ENCODE assay signal across 11 mouse cellular contexts in the genomic region with DNA sequence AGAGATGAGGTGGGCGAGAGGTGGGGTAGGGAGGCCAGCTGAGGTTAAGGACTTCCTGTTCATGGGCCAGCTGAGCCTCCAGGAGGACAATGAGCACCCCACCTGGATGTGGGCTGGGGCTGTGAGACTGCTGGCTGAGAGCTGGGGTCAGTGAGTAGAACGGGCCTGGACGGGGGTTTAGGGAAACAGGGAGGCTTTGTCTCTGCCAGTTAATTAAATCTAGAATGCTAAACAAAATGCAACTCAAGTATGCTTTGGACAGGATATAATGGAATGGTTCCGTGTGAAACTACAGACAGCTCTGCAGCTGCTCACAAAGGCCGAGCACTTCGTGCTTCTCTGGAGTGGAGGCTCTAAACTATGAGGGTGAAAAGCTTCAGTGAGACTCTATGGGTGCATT. TPM values are rescaled to one million over a fixed set of nuclear protein-coding genes. Genes with fewer than 3 reads are reported as not detected.
"Had no signal": no experiment of that assay in that cellular context is flagged by ENCODE, and none has a peak within 500 bp of the region (broad histone marks: within the 10 kb centered on the region; RNA-seq: fewer than 3 reads in every experiment).

No protein-coding gene starts in this region.

- H3K27ac ChIP-seq: kidney, embryonic 15.5 days; limb, embryonic 15.5 days; liver, embryonic 12.5 days; midbrain, embryonic 13.5 days had no signal

- H3K9ac ChIP-seq: kidney, embryonic 15.5 days; limb, embryonic 15.5 days; liver, embryonic 12.5 days; midbrain, embryonic 13.5 days had no signal

- H3K4me2 ChIP-seq: kidney, embryonic 15.5 days; limb, embryonic 15.5 days; liver, embryonic 12.5 days; midbrain, embryonic 13.5 days had no signal

- H3K36me3 ChIP-seq: kidney, embryonic 15.5 days; limb, embryonic 15.5 days; liver, embryonic 12.5 days; midbrain, embryonic 13.5 days had no signal

- H3K27me3 ChIP-seq: kidney, embryonic 15.5 days; limb, embryonic 15.5 days; liver, embryonic 12.5 days; midbrain, embryonic 13.5 days had no signal

- ATAC-seq: intestine, embryonic 16.5 days; liver, embryonic 12.5 days; midbrain, embryonic 13.5 days had no signal

- H3K9me3 ChIP-seq: kidney, embryonic 15.5 days; limb, embryonic 15.5 days; liver, embryonic 12.5 days; midbrain, embryonic 13.5 days had no signal

- H3K4me3 ChIP-seq: kidney, embryonic 15.5 days; limb, embryonic 15.5 days; liver, embryonic 12.5 days; midbrain, embryonic 13.5 days had no signal

- DNase-seq: kidney, adult 2 months; kidney, postnatal 14 days; right cerebral cortex, postnatal 14 days; thymus, postnatal 4 days had no signal

- H3K4me1 ChIP-seq: kidney, embryonic 15.5 days; limb, embryonic 15.5 days; liver, embryonic 12.5 days had no signal

RNA-seq across cellular contexts. Expression of gene Ptpn5, which starts 32.9 kb away (rescaled TPM):
- total RNA-seq: megakaryocyte progenitor cell, adult 5-6 weeks had no signal
- polyA plus RNA-seq: liver, embryonic 12.5 days; liver, embryonic 16.5 days had no signal
